ENCODE assay signal across 10 mouse cellular contexts in genomic region chr16:31589576-31589975, GRCm38 (mm10).
DNase-seq lines count a peak whose midpoint lies in the region; ATAC-seq and TF ChIP-seq lines count a peak whose summit lies in the region.
"Had no signal": no experiment of that assay in that cellular context is flagged by ENCODE, and none has a peak within 500 bp of the region (broad histone marks: within the 10 kb centered on the region; RNA-seq: fewer than 3 reads in every experiment).

No protein-coding gene starts in this region.

- no peak overlapping the region for H3K27ac ChIP-seq in hindbrain, embryonic 11.5 days (ENCODE audit: low read depth, low read length)
- H3K27ac ChIP-seq in hindbrain, postnatal 0 days = no peak overlapping the region
- H3K27ac ChIP-seq in forebrain, embryonic 12.5 days = peak overlapping the region; percentile 58
- H3K27ac ChIP-seq in limb, embryonic 15.5 days = peak overlapping the region; percentile 58
- no peak overlapping the region for H3K27ac ChIP-seq in liver, embryonic 12.5 days

- H3K4me3 ChIP-seq in hindbrain, embryonic 11.5 days (ENCODE audit: low read depth, low read length) = no peak overlapping the region
- H3K4me3 ChIP-seq in hindbrain, postnatal 0 days (ENCODE audit: low read length) = no peak overlapping the region
- H3K4me3 ChIP-seq in forebrain, embryonic 12.5 days (replicated peaks) = no peak overlapping the region
- H3K4me3 ChIP-seq in limb, embryonic 15.5 days = no peak overlapping the region
- H3K4me3 ChIP-seq in liver, embryonic 12.5 days = no peak overlapping the region

- DNase-seq in hindbrain, embryonic 11.5 days (ENCODE audit: low spot score) = peak; percentile 22
- DNase-seq in hindbrain, postnatal 0 days (ENCODE audit: low spot score) = no peak
- peak; percentile 87 for DNase-seq in adipocyte (ENCODE audit: low spot score)
- DNase-seq in c-Kit-positive CD71-positive TER-119-positive erythroid progenitor cells, embryonic 14.5 days (ENCODE audit: low spot score) = no peak
- no peak for DNase-seq in thymus, postnatal 10 days (ENCODE audit: low spot score in 2 of 2)
- DNase-seq: cerebellum, adult 18-20 months had no signal

- no peak for ATAC-seq in hindbrain, embryonic 11.5 days (ENCODE audit: low FRiP score)
- ATAC-seq in hindbrain, postnatal 0 days = no peak
- no peak for ATAC-seq in forebrain, embryonic 12.5 days (ENCODE audit: low FRiP score)
- ATAC-seq in limb, embryonic 15.5 days (ENCODE audit: insufficient number of reproducible peaks, low FRiP score, low TSS enrichment, low read depth) = no peak
- no peak for ATAC-seq in liver, embryonic 12.5 days
- ATAC-seq: Patski had no signal

- no peak overlapping the region for H3K9ac ChIP-seq in hindbrain, embryonic 11.5 days (ENCODE audit: low read depth, low read length)
- no peak overlapping the region for H3K9ac ChIP-seq in hindbrain, postnatal 0 days (replicated peaks; ENCODE audit: low read length)
- H3K9ac ChIP-seq in forebrain, embryonic 12.5 days = no peak overlapping the region
- no peak overlapping the region for H3K9ac ChIP-seq in limb, embryonic 15.5 days
- H3K9ac ChIP-seq in liver, embryonic 12.5 days = no peak overlapping the region

- H3K9me3 ChIP-seq in hindbrain, embryonic 11.5 days (ENCODE audit: control insufficient read depth, low read length) = no peaks in the 10 kb centered on the region
- no peaks in the 10 kb centered on the region for H3K9me3 ChIP-seq in hindbrain, postnatal 0 days (ENCODE audit: low read length)
- no peaks in the 10 kb centered on the region for H3K9me3 ChIP-seq in forebrain, embryonic 12.5 days
- H3K9me3 ChIP-seq in limb, embryonic 15.5 days = no peaks in the 10 kb centered on the region
- H3K9me3 ChIP-seq in liver, embryonic 12.5 days (replicated peaks) = no peaks in the 10 kb centered on the region

- WGBS in hindbrain, embryonic 11.5 days = 19% methylated on average over 6 of the region's 6 CpGs
- 31% methylated on average over 6 of the region's 6 CpGs for WGBS in hindbrain, postnatal 0 days
- WGBS in forebrain, embryonic 12.5 days = 12% methylated on average over 6 of the region's 6 CpGs
- 28% methylated on average over 6 of the region's 6 CpGs for WGBS in limb, embryonic 15.5 days
- 70% methylated on average over 6 of the region's 6 CpGs for WGBS in liver, embryonic 12.5 days (ENCODE audit: insufficient replicate concordance)

- no peaks in the 10 kb centered on the region for H3K36me3 ChIP-seq in hindbrain, embryonic 11.5 days (ENCODE audit: control insufficient read depth, insufficient read depth, low read length)
- no peaks in the 10 kb centered on the region for H3K36me3 ChIP-seq in hindbrain, postnatal 0 days (ENCODE audit: insufficient read depth, low read length)
- no peaks in the 10 kb centered on the region for H3K36me3 ChIP-seq in forebrain, embryonic 12.5 days (replicated peaks)
- H3K36me3 ChIP-seq in limb, embryonic 15.5 days = no peaks in the 10 kb centered on the region
- no peaks in the 10 kb centered on the region for H3K36me3 ChIP-seq in liver, embryonic 12.5 days

- no peak overlapping the region for H3K4me2 ChIP-seq in hindbrain, embryonic 11.5 days (replicated peaks; ENCODE audit: low read depth, low read length)
- H3K4me2 ChIP-seq in hindbrain, postnatal 0 days (ENCODE audit: low read depth, low read length) = no peak overlapping the region
- no peak overlapping the region for H3K4me2 ChIP-seq in forebrain, embryonic 12.5 days
- H3K4me2 ChIP-seq in limb, embryonic 15.5 days = no peak overlapping the region
- H3K4me2 ChIP-seq in liver, embryonic 12.5 days = no peak overlapping the region

- H3K4me1 ChIP-seq in hindbrain, embryonic 11.5 days (replicated peaks; ENCODE audit: control insufficient read depth, insufficient read depth, low read length) = peaks cover 9% of the 10 kb centered on the region
- peaks cover 16% of the 10 kb centered on the region for H3K4me1 ChIP-seq in hindbrain, postnatal 0 days (ENCODE audit: insufficient read depth, low read length)
- peaks cover 34% of the 10 kb centered on the region for H3K4me1 ChIP-seq in forebrain, embryonic 12.5 days
- peaks cover 47% of the 10 kb centered on the region for H3K4me1 ChIP-seq in limb, embryonic 15.5 days
- H3K4me1 ChIP-seq in liver, embryonic 12.5 days = peaks cover 43% of the 10 kb centered on the region

- no peak for TF ChIP-seq CTCF in hindbrain, postnatal 0 days (IDR thresholded peaks at IDR 0.05; ENCODE audit: low read depth)

- no peaks in the 10 kb centered on the region for H3K27me3 ChIP-seq in hindbrain, embryonic 11.5 days (ENCODE audit: control insufficient read depth, insufficient read depth, low read length)
- no peaks in the 10 kb centered on the region for H3K27me3 ChIP-seq in hindbrain, postnatal 0 days (ENCODE audit: insufficient read depth, low read length)
- H3K27me3 ChIP-seq in forebrain, embryonic 12.5 days = no peaks in the 10 kb centered on the region
- no peaks in the 10 kb centered on the region for H3K27me3 ChIP-seq in limb, embryonic 15.5 days
- H3K27me3 ChIP-seq in liver, embryonic 12.5 days (replicated peaks) = peaks cover 3% of the 10 kb centered on the region; the same call in 1 of the 2 replicates
- H3K27me3 ChIP-seq: Patski had no signal

Comparison
In these comparisons a context has a peak if more than half of its experiments do, and no peak if none do; other contexts are left out.
1. DNase-seq: peak in hindbrain, embryonic 11.5 days (single experiment) and adipocyte (single experiment); none in hindbrain, postnatal 0 days (single experiment), c-Kit-positive CD71-positive TER-119-positive erythroid progenitor cells, embryonic 14.5 days (single experiment) and thymus, postnatal 10 days (0 of 2).
2. H3K27ac ChIP-seq: peak in forebrain, embryonic 12.5 days (single experiment) and limb, embryonic 15.5 days (single experiment); none in hindbrain, embryonic 11.5 days (single experiment), hindbrain, postnatal 0 days (single experiment) and liver, embryonic 12.5 days (single experiment).